Mouse (Mus musculus): ENCODE measurements around the gene Zfp882.
"Not testable (repeated sequence)": the region's sequence is repeated elsewhere in the genome, so short reads cannot be mapped to it uniquely, and the experiment has no call there.

Zfp882 gene

GRCm38 (mm10) chr8:71908309-71909261, at the start of gene Zfp882, which contains the start of gene Zfp617:
Gene Zfp882 (plus strand): TSS chr8:71908608.
Gene Zfp617 (plus strand): TSS chr8:71908635.
- peak; percentile 85 for DNase-seq (ENCODE audit: low read depth, low spot score)

DNA sequence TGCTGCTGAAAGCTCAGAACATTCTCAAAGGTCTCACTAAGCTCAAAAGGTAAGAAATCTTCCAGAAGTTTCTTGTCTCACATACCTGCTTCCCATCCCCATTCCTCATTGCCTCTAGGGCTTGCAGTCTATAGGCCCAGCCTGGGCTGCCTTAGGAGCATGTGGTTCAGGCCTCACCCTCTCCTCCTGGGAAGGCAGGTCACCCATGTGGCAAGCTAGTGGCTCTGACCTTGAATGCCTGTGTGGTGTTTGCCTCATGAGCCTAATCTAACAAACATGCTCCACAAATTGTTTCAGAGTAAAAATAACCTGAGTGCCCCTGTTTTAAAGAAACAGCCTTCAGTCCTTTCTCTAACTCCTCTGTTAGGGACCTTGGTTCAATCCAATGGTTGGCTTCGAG, 46.9 kb upstream of the Zfp882 start:
- not testable (repeated sequence) for DNase-seq (ENCODE audit: low read depth, low spot score)

DNA sequence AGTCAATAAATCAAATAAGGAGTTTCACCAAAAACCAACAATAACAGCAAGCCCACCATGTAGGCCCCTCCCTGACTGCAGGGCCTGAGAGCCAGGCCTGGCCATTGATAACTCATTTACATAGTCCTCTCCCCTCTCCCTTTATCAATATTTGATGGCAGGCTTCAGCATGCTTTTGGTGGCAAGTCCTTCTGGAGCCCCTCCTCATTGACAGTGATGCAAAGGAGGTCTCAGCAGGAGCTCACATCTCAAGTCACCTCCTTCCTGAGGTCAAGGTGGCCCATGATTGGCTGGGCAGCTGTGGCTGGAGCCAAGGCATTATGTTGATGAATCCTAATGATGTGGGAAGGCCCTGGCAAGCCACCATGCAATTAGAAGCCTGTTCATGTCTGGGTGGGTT, 46.4 kb upstream of the Zfp882 start:
- not testable (repeated sequence) for DNase-seq (ENCODE audit: low read depth, low spot score)

DNA sequence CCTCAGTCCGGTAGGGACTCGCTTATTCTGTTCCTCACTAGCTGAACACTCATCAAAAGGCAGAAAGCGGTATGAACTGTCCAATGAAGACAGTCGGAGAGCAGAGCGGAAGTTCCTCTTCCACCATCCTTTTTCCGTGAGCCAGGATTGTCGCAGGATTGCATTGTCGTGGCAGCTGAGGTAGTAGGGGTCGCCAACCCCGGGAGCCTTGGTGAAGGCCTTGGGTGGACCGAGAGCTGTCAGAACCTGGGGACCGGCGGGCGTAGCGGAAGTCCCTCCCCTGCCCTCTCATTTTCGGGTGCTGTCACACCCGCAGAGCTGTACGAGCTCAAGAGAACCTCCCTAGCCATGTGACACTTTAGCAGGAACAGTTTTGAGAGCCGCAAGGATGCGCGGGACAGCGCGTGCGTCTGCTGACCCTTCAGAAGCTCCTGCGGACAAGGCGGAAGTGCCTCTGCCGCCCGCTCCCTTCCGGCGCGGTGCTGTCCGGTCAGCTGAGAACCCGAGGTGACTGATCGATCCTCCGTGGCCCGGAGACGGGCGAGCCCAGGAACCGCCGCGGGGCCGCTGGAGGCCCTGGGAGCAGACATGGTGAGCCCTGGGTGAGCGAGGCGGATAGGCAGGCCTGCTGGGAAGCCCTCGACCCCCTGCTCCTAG, 26.7 kb upstream of the Zfp882 start, which contains the start of gene Zfp709:
TSS of gene Zfp709 (plus strand) at position 402 of the 657 bp plus-strand sequence.
- DNase-seq (ENCODE audit: low read depth, low spot score): peak; percentile 42

GRCm38 (mm10) chr8:71900666-71901065, 7.7 kb upstream of the Zfp882 start:
- DNase-seq (ENCODE audit: low read depth, low spot score): not testable (repeated sequence)

DNA sequence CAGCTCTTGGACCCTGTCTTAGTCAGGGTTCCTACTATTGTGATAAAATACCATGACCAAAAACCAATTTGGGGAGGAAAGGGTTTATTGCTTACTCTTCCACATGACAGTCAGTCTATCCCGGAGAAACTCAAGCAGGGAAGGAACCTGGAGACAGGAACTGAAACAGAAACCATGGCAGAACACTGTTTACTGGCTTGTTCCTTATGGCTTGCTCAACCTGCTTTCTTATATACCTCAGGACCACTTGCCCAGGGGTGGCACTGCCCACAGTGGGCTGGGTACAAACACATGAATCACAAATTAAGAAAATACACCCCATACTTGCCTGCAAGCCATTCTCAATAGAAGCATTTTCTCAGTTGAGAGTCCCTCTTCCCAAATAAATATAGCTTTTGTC, 5.3 kb upstream of the Zfp882 start:
- not testable (repeated sequence) for DNase-seq (ENCODE audit: low read depth, low spot score)

DNA sequence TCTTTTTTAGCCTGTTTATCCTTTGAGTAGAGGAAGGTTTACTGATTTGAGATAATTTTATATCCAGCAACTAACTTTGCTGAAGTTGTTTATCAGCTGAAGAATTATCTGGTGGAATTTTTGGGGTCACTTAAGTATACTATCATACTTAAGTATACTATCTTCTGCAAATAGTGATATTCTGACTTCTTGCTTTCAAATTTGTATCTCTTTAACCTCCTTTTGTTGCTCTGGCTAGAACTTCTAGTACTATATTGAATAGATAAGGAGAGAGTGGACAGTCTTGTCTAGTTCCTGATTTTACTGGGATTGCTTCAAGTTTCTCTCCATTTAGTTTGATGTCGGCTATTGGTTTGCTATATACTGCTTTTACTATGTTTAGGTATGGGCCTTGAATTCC, 1.6 kb upstream of the Zfp882 start:
- DNase-seq (ENCODE audit: low read depth, low spot score): no peak

DNA sequence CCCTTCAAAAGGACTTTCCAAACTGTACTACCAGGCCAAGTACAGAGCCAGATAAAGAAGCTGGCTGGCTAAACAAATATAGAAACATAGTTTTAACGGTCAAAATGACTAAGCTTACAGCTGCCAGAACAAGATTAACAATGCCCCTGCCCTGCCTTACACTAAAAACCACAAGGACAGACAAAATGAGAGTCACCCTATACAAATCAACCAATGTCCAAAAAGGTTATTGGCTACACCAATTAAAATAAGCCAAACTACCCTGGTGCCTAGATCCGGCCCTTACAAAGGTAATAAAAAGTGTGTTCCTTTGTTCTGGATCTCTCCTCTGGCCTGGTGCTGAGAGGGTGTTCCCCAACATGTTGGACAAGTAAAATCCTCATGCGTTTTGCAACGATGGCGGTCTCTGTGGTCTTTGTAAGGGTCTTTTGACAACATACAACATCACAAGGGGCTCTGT, 580 bp upstream of the Zfp882 start:
- peak; percentile 14 for DNase-seq (ENCODE audit: low read depth, low spot score)

DNA sequence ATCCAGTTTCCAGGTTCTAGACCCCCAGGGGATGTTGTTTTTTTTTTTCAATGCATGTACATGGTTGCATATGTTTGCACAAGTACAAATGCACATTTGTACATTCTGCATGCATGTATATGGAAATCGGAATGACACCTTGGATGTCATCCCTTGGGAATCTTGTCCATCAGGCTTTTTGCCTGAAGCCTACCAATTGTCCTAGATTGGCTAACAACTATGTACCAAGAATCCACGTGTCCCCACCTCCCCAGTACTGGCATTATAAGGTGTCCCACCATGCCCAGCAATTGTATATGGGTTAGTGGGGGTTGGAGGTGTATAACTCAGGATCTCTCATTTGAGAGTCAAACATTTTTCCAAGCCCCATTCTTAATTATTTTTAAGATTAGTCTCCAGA, 3.9 kb downstream of the Zfp882 start:
- DNase-seq (ENCODE audit: low read depth, low spot score): no peak

DNA sequence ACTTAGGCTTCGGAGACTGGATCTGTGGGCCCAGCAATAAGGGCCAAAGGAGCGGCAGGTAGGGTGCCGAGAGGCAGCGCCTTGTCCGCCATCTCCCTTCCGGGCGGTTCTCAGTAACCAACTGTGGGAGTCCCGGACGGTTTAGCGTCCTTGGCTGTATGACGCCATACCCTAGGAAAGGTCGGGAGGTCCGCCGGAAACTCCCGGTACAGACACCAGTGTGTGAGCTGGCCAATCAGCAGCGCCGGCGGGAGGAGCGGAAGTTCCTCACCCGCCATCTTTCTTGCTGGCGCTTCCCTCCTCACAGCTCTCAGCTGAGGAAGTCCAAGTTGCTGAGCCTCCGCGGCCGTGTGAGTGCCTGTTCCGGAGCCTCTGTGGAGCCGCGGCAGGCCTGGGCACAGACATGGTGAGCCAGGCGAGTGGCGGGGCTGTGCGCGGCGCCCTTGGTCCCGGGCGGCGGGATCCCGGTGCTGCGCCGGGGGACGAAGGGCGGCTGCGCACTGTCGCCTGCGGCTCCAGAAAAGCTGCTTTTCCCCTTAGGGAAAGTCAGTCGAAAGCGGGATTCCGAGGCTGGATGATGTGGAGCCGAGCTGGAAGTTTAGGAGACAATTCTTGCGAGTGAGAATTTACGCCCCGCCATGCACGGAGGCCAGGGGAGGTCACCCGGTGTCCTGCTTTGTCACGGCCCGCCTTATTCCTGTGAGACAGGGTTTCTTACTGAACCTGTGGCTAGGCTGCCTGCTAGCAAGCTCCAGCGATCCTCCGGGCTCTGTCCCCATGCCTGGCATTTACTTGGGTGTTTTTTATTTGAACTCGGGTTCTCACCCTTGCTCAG, 14.4 kb downstream of the Zfp882 start:
- DNase-seq (ENCODE audit: low read depth, low spot score): peak; percentile 90

- DNase-seq (ENCODE audit: low read depth, low spot score): no peak
Observed at GRCm38 (mm10) chr8:71925791-71926190, 17.4 kb downstream of the Zfp882 start.

- no peak for DNase-seq (ENCODE audit: low read depth, low spot score)
Observed at GRCm38 (mm10) chr8:71926551-71926950, 18.1 kb downstream of the Zfp882 start.

- DNase-seq (ENCODE audit: low read depth, low spot score): no peak
Observed at GRCm38 (mm10) chr8:71927779-71928178, 19.4 kb downstream of the Zfp882 start.

DNA sequence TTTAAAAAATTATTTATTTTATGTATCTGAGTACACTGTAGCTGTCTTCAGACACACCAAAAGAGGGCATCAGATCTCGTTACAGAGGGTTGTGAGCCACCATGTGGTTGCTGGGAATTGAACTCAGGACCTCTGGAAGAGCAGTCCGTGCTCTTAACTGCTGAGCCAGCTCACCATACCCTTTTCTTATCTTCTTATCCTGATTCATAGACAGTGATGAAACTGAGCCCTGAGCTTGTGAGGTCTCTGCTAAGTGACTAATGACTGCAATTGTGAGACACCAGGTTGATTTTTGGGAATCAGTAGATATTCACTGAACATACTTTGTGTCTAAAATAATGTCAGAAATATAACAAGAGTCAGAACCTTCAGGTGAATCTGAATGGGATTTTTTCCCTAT, 29.6 kb downstream of the Zfp882 start:
- DNase-seq (ENCODE audit: low read depth, low spot score): not testable (repeated sequence)

GRCm38 (mm10) chr8:71940293-71941208, 32.1 kb downstream of the Zfp882 start:
- no peak for DNase-seq (ENCODE audit: low read depth, low spot score)

GRCm38 (mm10) chr8:71941776-71942175, 33.4 kb downstream of the Zfp882 start:
- DNase-seq (ENCODE audit: low read depth, low spot score): no peak

GRCm38 (mm10) chr8:71948624-71949023, 40.2 kb downstream of the Zfp882 start:
- no peak for DNase-seq (ENCODE audit: low read depth, low spot score)

- DNase-seq (ENCODE audit: low read depth, low spot score): peak; percentile 97
Observed at GRCm38 (mm10) chr8:71950482-71951221, 42.2 kb downstream of the Zfp882 start, which contains the start of gene Zfp961. Gene Zfp961 (plus strand): TSS chr8:71951038.

DNA sequence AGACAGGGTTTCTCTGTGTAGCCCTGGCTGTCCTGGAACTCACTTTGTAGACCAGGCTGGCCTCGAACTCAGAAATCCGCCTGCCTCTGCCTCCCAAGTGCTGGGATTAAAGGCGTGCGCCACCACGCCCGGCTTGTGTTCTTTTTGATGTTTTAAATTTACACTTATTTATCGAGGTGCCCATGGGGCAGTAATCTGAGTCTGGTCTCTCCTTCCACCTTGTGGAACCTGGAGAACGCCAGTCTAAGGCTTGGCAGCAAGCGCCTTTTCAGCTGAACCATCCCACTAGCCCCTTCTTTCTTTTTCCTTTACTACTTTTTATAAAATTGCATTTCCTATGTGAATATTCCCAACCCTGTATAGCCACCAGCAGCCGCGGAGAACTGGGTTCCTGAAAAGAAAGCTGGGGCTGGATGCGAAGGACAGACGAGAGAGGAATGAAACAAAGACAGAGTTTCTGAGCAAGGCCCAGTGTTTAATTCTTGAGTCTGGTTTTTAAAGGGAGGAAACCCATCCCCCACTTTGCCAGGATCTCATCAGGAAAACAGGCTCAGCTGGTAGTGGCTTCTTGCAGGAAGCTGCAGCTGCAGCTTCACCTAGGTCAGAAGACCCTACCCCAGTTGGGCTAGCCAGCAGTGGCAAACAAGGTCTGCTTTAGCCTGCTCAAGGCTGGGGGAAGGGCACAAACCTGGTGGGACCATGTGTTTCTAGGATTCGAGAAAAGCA, 43.2 kb downstream of the Zfp882 start:
- no peak for DNase-seq (ENCODE audit: low read depth, low spot score)

All from retina, postnatal 7 days (tissue).